Mouse (Mus musculus) liver, postnatal 0 days (tissue): ENCODE data around the gene St6galnac3. TPM values are rescaled to one million over a fixed set of nuclear protein-coding genes. Genes with fewer than 3 reads are reported as not detected.

Source experiments
- ATAC-seq: fragments of 200-750 bp; cut with Nextera tagmentation; 2 replicates; pipeline ENCODE4 v1.8.0; 2017; ENCODE audit warnings: mild to moderate bottlenecking, moderate library complexity
- DNase-seq: peaks from one replicate; pipeline ENCODE4 v3.0.0-alpha.2; 2016
- H3K27ac ChIP-seq: fragments of 300-500 bp; sonication (generic); 2 replicates; pipeline ENCODE4 v1.5.1; 2014; ENCODE audit warnings: antibody characterized with exemption, moderate library complexity, mild to moderate bottlenecking, low read depth
- H3K27me3 ChIP-seq: fragments of 300-500 bp; sonication (generic); 2 replicates; pipeline ENCODE4 v1.6.1; 2014; ENCODE audit warnings: low read length, control low read depth, mixed read lengths; ENCODE audit not compliant: insufficient read depth
- H3K36me3 ChIP-seq: fragments of 300-500 bp; sonication (generic); replicated peaks from 2 replicates; pipeline ENCODE4 v1.6.1; 2014; ENCODE audit warnings: mild to moderate bottlenecking, control low read depth, low read length, moderate library complexity, mixed read lengths; ENCODE audit not compliant: insufficient read depth
- H3K4me1 ChIP-seq: fragments of 300-500 bp; sonication (generic); 2 replicates; pipeline ENCODE4 v1.6.1; 2014; ENCODE audit warnings: antibody characterized with exemption, mild to moderate bottlenecking, control low read depth; ENCODE audit not compliant: insufficient read depth
- H3K4me2 ChIP-seq: fragments of 300-500 bp; sonication (generic); 2 replicates; pipeline ENCODE4 v1.6.1; 2014; ENCODE audit warnings: low read depth, mild to moderate bottlenecking, low read length, moderate library complexity, mixed read lengths
- H3K4me3 ChIP-seq: fragments of 300-500 bp; sonication (generic); 2 replicates; pipeline ENCODE4 v1.5.1; 2014; ENCODE audit warnings: low read depth, low read length
- H3K9ac ChIP-seq: fragments of 300-500 bp; sonication (generic); replicated peaks from 2 replicates; pipeline ENCODE4 v1.6.1; 2014; ENCODE audit warnings: mild to moderate bottlenecking, moderate library complexity
- H3K9me3 ChIP-seq: fragments of 300-500 bp; sonication (generic); 2 replicates; pipeline ENCODE4 v1.6.1; 2016; ENCODE audit warnings: mild to moderate bottlenecking, control low read depth, low read length, mixed read lengths
- CTCF ChIP-seq: sonication (generic); IDR thresholded peaks from 2 replicates; pipeline ENCODE4 v1.5.1; 2016; ENCODE audit warnings: antibody characterized with exemption, low read depth
- EP300 ChIP-seq: IDR thresholded peaks from 2 replicates; pipeline ENCODE4 v1.6.1; 2016; ENCODE audit warnings: antibody characterized with exemption, low read depth, mild to moderate bottlenecking
- WGBS: fragments of 180-500 bp; shearing (Covaris S2); extraction: QIAGEN DNeasy Blood & Tissue Kit; methylation state at CpG from one replicate; pipeline ENCODE4 v1.1.7; 2014; ENCODE audit not compliant: insufficient replicate concordance; 5-methylcytosine and 5-hydroxymethylcytosine counted together
- polyA plus RNA-seq: library from polyadenylated mRNA; unstranded; fragments of >200 nt; fragmentation: Nextera tagmentation; extraction: Ambion mirVana; gene quantifications from 2 replicates; pipeline ENCODE4 v1.2.1, GENCODE M21; 2015

The St6galnac3 gene
- polyA plus RNA-seq, 1 experiment from 2014 or later: 5.0 TPM

GRCm38 (mm10) chr3:153584836-153585235 lies 140.1 kb downstream of the St6galnac3 start:
- no peak for TF ChIP-seq CTCF
- ATAC-seq (no peak), DNase-seq (no peak)
- Histone ChIP-seq H3K27me3 (no peaks in the 10 kb centered on the region), H3K9ac (no peak overlapping the region), H3K4me2 (no peak overlapping the region), H3K9me3 (no peaks in the 10 kb centered on the region), H3K4me1 (peaks cover 3% of the 10 kb centered on the region; the same call in 1 of the 2 replicates), H3K27ac (no peak overlapping the region), H3K4me3 (no peak overlapping the region), H3K36me3 (no peaks in the 10 kb centered on the region)
- 77% methylated on average over 3 of the region's 3 CpGs for WGBS

DNA sequence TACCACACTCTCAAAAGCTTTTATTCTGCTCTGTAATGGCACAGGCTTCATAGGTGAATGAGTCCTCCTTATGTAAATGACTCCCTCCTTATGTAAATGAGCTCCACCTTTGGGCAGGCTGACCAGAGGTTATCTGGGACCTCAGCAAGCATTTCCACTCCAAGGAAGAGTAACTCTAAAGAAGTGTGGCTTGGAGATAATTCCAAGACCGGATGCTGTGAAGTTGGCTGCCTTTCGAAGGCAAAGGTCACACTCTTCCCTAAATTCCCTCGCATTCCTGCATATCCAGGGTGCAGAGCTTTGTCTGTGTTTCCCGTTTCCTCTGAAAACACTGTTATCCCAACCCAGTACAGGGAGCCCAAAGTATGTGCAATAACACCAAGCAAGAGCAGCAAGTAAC lies 142.9 kb downstream of the St6galnac3 start:
- Histone ChIP-seq H3K9me3 (no peaks in the 10 kb centered on the region), H3K36me3 (no peaks in the 10 kb centered on the region), H3K27me3 (no peaks in the 10 kb centered on the region), H3K27ac (no peak overlapping the region), H3K4me2 (no peak overlapping the region), H3K4me3 (no peak overlapping the region), H3K9ac (no peak overlapping the region), H3K4me1 (peaks cover 3% of the 10 kb centered on the region; the same call in 1 of the 2 replicates)
- 58% methylated on average over 4 of the region's 4 CpGs for WGBS
- no peak for ATAC-seq
- DNase-seq: no peak
- TF ChIP-seq CTCF: no peak
- no peak for TF ChIP-seq EP300

GRCm38 (mm10) chr3:153580625-153581024 lies 144.3 kb downstream of the St6galnac3 start:
- no peak overlapping the region for H3K27ac ChIP-seq
- WGBS: 76% methylated on average over 2 of the region's 2 CpGs
- H3K4me3 ChIP-seq: no peak overlapping the region
- no peak overlapping the region for H3K4me2 ChIP-seq
- ATAC-seq: no peak
- peaks cover 3% of the 10 kb centered on the region; the same call in 1 of the 2 replicates for H3K4me1 ChIP-seq
- TF ChIP-seq EP300 (no peak), CTCF (no peak)
- no peaks in the 10 kb centered on the region for H3K36me3 ChIP-seq
- no peak overlapping the region for H3K9ac ChIP-seq
- no peaks in the 10 kb centered on the region for H3K9me3 ChIP-seq
- no peak for DNase-seq
- no peaks in the 10 kb centered on the region for H3K27me3 ChIP-seq

DNA sequence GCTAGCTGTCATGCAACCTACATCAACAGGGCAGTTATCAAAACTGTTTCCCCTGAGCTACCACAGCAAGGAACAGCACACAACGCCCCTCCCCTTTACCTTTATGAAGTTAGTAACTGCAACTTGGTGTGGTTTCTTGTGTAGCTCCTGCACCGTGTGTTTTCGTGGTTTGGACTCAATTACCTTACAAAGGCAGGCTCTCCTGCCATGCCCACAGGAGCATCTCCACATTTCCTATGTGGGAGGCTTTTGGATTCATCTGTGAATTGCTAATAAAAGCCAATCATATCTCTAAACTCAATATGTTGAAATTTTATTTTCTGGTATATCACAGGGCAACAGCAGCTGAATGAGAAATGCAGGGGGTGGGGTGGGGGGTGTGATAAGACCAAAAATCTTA lies 144.8 kb downstream of the St6galnac3 start:
- TF ChIP-seq EP300 (no peak), CTCF (no peak)
- no peaks in the 10 kb centered on the region for H3K27me3 ChIP-seq
- 63% methylated on average over 3 of the region's 3 CpGs for WGBS

GRCm38 (mm10) chr3:153577286-153577685 lies 147.7 kb downstream of the St6galnac3 start:
- H3K27ac ChIP-seq: no peak overlapping the region
- no peak overlapping the region for H3K4me3 ChIP-seq
- no peaks in the 10 kb centered on the region for H3K36me3 ChIP-seq
- TF ChIP-seq CTCF: no peak
- no peak for TF ChIP-seq EP300
- no peak overlapping the region for H3K4me2 ChIP-seq
- no peak overlapping the region for H3K9ac ChIP-seq
- no peaks in the 10 kb centered on the region for H3K27me3 ChIP-seq
- WGBS: 68% methylated on average over 2 of the region's 2 CpGs
- no peak for ATAC-seq
- peaks cover 1% of the 10 kb centered on the region; the same call in 1 of the 2 replicates for H3K4me1 ChIP-seq
- no peaks in the 10 kb centered on the region for H3K9me3 ChIP-seq
- no peak for DNase-seq

More for the DNA sequence above, 144.8 kb downstream of the St6galnac3 start:
- H3K27ac ChIP-seq: no peak overlapping the region
- no peaks in the 10 kb centered on the region for H3K9me3 ChIP-seq
- H3K4me2 ChIP-seq: no peak overlapping the region
- no peak for DNase-seq
- H3K36me3 ChIP-seq: no peaks in the 10 kb centered on the region
- ATAC-seq: no peak
- H3K4me3 ChIP-seq: no peak overlapping the region
- H3K9ac ChIP-seq: no peak overlapping the region
- H3K4me1 ChIP-seq: peaks cover 3% of the 10 kb centered on the region; the same call in 1 of the 2 replicates

- H3K4me3 ChIP-seq: no peak overlapping the region
- peak overlapping the region; percentile 29; the same call in 1 of the 2 replicates for H3K27ac ChIP-seq
- no peaks in the 10 kb centered on the region for H3K36me3 ChIP-seq
- H3K9me3 ChIP-seq: no peaks in the 10 kb centered on the region
- H3K9ac ChIP-seq: no peak overlapping the region
- DNase-seq: no peak
- H3K4me2 ChIP-seq: no peak overlapping the region
- no peaks in the 10 kb centered on the region for H3K4me1 ChIP-seq
- no peak for ATAC-seq
- WGBS: 79% methylated on average over 11 of the region's 11 CpGs
- H3K27me3 ChIP-seq: no peaks in the 10 kb centered on the region
- TF ChIP-seq EP300: no peak
- no peak for TF ChIP-seq CTCF
Observed at GRCm38 (mm10) chr3:153571152-153571551, 153.8 kb downstream of the St6galnac3 start.

DNA sequence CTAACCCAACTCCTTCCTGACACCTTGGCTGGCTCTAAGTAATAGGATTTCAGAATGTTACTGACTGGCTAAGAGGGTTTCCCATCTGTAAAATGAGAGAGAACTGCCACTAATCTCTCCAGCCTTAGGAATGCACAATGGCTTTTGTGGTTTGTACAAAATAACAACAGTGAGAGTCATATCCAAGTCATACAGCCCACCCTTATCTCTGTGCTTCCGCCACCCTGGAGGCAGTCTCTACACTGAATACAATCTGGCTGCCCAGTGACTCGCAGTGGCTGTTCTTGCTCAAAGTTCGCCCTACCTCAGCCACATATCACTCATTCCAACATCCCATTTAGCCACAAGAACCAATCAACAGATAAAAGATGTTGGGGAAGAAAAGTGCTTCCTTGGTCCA lies 156.2 kb downstream of the St6galnac3 start:
- Histone ChIP-seq H3K36me3 (no peaks in the 10 kb centered on the region), H3K4me3 (no peak overlapping the region), H3K9me3 (no peaks in the 10 kb centered on the region), H3K4me1 (no peaks in the 10 kb centered on the region), H3K9ac (no peak overlapping the region), H3K27ac (no peak overlapping the region), H3K27me3 (no peaks in the 10 kb centered on the region), H3K4me2 (no peak overlapping the region)
- ATAC-seq: no peak
- TF ChIP-seq EP300 (no peak), CTCF (no peak)
- no peak for DNase-seq
- WGBS: 46% methylated on average over 3 of the region's 3 CpGs
